Mouse (Mus musculus) megakaryocyte, adult 5-6 weeks (primary cell): ENCODE results near the gene Prn. TPM values are rescaled to one million over a fixed set of nuclear protein-coding genes. Genes with fewer than 3 reads are reported as not detected.

Experiments
- ATAC-seq: 2 replicates; pipeline ENCODE4 v1.8.0; 2016; ENCODE audit warnings: mild to moderate bottlenecking, inconsistent platforms; ENCODE audit not compliant: poor library complexity, severe bottlenecking
- total RNA-seq, 2 experiments: library from RNA; stranded (forward) in 1 of 2; stranded (reverse) in 1 of 2; fragments of 153-499, 151-499 nt in 1 of 2; fragments of 221-1000, 200-1000 nt in 1 of 2; gene quantifications; 2 replicates each; pipeline versions ENCODE4 v1.2.3 to v1.2.4; 2015 to 2017

Prn gene
- not detected in 2 replicates for total RNA-seq (2015)
- total RNA-seq (2017) = not detected in 2 replicates

DNA sequence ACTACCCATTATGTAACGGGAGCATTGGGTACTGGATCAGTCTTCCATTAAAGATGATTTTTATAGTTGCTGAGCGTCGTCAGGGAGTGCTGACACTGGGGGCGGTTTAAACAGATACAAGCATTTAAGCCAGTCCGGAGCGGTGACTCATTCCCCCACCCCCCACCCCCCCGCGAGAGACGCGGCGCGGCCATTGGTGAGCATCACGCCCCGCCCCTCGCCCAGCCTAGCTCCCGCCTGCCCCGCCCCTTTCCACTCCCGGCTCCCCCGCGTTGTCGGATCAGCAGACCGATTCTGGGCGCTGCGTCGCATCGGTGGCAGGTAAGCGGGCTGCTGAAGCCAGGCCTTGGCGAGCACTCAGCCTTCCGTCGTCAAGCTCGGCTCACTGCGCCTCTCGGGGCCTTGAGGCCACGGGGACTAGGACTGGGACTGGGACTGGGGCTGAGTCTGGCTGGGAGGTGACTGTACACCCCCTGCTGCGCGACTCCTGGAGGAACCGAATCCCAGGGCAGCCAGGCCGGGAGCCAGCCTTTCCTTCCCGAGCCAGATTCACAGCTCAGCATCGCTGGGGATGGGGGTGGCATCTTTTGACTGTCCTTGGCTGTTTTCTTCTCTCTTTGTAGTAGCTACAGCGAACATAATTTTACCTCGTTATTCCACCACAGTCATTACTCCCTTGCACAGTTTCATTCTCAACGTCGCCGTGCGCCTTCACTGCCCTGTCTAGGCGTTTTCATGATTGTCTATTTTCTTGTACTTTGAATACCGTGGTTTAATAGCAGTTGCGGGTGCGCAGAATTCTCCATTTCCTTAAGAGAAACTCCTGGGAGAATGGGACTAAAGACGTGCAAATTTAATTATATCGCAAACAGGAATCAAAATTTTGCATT lies at the start of gene Prn, which contains the start of gene Prnp:
Gene Prn, plus strand, starts transcription at position 275 of the 890 bp plus-strand sequence.
Gene Prnp, plus strand, starts transcription at position 246 of the 890 bp plus-strand sequence.
- peak; percentile 94 for ATAC-seq

DNA sequence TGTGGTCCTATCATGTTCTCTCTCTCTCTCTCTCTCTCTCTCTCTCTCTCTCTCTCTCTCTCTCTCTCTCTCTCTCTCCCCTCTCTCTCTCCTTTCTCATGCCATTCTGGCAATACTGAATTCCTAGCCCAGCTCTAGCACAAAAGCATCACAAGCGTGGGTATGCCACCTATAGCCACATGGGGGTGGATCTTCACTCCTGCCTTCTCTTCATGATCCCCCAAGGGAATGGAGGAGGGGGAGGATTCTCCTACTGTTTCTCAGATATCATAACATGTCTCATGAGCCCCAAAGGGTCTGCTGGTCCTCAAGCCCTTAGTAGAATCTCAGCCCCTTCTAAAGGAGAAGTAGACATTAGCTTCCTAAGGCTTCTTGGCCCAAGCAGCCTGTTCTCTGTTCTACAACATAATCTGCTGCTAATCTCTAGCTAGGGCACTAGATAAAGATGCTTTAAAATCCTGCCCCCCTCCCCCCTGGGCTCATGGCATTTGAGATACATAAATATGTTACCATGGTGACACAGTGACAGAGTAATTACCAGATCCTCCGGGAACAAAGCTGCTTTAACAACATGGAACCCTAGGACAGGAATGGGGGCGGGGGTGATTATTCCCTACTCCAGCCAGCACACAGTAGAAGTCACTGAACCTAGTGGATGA lies 47.0 kb upstream of the Prn start:
- ATAC-seq = no peak

DNA sequence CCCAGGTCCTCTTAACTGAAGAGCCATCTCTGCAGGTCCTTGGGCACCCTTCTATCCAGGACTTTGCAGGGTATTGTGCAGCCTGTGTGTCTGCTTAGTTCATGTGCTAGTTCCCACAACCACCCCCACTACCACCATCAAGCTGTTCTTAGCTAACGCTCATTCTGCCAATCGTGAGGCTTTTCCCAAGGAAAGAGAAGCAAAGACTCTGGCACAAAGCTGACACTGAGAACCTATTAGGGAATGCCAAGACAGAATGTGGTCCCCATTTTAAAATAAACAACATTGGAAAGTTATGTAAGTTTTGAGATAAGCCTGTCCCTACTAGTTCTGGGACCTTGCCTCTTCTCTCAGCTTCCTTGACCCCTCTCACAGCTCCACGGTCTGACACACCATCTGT lies 46.3 kb upstream of the Prn start:
- ATAC-seq = no peak

DNA sequence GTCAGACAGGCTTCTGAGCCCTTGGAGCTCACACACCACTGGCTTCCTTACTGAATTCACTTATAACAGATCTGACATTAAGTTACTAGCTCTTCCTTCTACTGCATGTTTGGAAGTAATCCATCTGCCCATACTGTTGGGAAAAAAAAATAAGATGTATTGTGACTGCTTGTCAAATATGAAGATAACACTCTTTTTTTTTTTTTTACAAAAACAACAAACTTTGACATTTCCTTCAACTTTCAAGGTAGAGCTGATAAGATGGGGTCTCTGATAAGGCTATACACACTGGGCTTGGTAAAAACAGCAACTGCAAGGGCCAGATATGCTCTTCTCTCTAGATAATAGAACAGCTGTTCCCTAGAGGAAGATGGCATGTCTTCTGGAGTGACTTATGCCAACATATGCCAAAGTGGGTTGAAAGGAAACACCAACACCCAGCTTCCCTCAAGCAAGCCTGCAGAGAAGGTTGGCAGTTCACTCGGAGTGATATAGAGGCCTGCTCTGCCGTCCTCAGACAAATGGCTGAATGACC lies 45.4 kb upstream of the Prn start:
- ATAC-seq = no peak

DNA sequence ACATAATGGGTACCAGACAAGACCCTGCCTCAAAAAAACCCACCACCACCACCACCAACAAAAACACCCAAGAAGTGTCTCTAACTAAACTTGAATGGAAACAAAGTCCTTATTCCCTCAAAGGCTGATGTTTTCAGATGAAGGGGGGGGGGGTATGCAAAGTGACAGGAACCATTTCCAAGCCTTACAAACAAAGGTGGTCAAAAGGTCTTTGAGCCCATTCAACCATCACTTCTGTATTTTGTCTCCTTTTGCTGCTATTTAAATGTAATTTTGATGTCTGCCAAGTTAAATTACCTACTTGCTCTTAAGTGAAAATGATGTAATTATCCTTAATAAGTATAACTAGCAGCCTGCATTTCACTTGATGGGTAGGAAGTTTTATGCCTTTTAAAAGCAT lies 43.1 kb upstream of the Prn start:
- no peak for ATAC-seq

DNA sequence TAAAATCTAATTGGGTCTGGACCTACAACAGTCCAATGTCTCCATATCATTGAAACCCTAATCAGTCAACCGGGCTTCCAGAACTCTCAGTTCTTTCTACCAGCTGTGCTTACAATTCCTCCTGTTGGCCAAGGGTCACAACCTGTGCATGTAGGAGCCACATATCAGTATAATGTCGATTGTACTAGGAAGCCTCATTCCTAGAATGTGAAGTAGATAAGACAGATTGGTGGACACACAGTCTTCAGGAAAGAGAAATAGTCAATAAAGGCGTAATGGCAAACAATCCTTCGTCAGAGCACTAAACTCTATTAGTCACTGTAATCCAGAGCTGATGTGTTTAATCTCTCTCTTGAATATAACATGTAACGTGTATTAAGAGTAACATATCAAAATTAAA lies 40.8 kb upstream of the Prn start:
- ATAC-seq = no peak

DNA sequence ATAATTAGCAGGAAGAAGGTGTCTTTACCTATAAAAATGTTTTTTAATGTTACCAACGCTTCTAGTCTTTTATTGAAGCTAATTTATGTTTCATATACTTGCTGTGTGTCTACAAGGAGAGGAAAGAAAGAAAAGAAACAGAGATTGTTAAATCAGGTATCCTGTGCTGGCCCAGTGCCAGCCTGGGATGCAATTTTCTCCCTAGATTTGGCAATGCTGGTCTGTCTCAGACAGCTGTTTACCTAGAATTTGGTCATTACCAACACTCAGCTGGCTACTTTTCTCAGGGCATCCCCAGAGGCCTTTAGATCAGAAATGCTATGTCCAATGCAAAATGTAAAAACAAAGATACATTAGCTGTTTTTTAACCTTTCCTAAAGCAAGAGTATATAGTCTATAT lies 36.4 kb upstream of the Prn start:
- ATAC-seq = no peak

DNA sequence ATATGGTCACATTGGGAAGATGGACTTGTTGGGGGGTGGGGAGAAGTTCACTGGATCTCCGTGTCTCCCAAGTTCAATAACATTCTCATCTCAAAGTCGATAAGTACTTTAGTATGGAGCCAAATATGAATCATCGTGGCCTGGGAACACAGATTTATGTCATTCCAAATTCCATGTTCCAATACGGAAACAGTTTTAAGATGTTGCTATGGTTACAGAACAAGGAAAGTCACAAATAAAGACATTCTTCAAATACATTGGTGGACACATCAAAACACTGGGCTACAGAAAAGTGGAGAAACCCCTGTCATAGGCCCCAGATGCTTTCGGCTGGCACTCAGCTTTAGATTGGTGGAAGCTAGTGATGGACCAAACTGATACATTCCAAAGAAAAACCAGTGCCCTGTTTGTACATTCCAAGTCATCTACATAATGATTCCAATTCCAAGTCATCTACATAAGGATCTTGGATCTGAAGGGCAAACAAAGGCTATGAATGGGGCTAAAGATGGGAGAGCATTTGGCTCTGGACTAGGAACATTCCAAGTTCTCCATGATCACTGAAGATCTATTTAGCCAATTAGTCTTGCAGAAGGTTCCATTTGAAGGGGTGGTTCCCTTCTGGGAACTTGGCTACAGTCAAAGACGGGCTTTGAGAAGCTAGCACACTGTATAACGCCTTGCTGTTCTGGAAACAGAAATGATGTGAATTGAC lies 33.0 kb upstream of the Prn start:
- no peak for ATAC-seq

DNA sequence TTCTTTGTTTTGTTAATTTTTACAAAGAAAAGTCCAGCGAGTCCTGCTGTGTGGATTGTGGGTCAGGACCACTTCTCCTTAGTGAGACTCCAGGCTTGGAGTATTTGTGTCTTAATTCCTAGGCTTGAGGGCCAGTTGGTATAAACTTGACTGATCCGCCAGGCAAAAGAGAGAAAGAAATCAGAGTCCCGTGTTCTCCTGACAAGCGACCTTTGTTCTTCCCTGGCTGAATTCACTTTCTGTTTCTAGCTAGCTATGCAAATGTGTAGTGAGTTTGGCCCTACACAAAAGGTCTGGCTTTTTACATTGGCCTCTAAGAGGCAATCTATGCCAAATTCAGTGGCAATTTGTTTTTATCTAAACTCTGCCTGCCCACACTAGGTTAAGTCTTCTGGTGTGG lies 28.0 kb upstream of the Prn start:
- ATAC-seq = no peak

DNA sequence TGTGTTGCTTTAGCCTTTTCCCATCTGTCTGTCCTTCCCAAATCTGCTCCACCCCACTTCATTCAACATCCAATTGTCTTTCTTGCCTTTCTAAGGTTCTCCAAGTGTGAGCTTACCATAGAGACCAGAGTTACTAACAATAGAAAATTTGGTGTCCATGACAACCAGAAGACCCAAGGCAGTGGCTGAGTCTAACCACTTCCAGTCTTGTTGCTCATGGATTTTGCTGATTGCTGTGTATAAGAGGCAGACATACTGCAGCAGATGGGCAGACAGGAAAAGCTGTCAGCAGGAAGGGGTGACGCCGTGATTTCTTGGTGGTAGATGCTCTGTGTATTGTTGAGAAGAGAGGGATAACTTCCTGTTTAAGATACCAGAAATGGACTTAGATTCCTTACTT lies 26.6 kb upstream of the Prn start:
- no peak for ATAC-seq

DNA sequence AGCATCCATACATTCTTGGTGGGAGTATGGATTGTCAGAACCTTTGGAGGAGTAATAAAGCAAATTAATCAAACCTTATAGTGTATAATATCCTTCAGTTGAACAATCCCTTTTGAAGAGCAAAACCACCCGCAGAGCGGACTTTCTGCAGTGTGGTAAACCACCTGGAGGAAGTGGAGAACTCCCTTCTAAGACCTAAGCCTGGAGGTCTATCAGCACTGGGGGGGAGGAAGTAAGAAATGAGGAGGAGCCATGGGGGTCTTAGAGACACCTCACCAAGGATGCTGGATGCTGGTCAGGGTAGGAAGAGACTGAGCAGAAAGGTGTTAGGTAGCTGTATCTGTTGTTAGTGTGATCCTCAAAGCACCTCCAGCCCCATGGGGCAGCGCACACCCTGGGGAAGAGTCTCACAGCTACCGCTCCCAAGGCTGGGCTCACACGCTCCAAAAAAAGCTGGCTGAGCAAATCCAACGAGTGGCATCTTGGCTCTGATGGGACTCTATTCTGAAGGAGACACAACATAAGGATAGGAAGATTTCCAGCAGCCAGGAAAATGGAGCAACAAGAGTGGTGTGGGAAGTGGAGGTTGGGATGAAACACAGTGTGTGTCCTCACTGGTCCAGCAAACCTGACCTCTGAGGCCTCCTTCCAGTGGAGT lies 23.1 kb upstream of the Prn start:
- ATAC-seq = peak; percentile 55; the same call in 1 of the 2 replicates

DNA sequence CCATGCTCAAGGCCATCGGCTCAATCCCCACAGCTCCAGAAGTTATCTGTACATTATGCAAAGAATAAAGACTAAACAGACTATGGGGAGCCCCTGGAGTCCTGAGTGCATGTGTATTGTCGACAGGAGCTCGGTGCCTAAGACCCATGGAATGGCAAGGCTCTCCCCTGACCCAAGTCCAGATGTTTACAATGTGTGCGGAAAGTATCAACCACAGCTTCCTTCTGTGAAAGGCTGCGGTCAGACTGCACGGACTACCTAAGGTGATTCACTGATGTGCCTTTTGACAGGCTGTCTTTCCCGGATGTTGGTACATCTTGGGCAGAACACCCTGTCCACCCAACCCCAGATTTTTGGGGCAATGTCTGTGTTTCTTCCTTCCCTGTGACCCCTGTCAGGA lies 21.5 kb upstream of the Prn start:
- peak; percentile 77 for ATAC-seq

DNA sequence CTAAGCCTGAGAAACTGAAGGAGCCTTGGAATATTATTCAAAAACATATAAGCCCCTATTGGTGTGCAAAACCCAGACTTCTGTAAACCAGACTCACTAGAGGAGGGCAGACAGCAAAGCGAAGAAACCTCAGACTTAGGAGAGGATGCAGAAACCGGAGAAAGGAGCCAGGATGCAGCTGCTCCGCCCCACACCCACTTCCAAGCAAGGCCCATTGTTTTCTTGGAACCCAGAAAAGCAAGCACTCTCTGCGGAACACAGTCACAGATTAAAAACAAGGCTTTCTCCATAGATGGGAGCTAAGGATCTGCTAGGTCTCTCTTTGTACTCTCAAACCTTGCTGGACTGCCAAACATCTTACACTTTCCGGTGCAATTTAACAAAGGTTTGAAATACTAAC lies 17.2 kb upstream of the Prn start:
- no peak for ATAC-seq

DNA sequence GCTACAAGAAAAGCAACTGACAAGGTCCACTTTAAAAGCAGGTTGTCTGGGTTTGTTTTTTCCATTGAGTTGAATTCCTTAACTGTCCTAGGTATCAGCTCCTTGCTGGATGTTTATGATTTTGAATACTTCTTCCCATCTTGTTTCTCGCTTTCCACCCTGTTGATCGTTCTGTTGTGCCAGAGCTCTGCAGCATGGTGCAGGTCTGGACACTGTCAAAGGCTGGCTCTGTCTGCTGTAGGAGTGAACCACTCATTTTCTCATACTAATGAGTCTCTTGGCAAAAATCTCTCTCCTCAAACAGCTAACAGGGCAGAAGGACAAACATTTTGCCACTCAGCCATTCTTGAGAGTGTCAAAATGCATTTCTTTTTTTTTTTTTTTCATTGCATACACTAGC lies 14.7 kb upstream of the Prn start:
- ATAC-seq = no peak

DNA sequence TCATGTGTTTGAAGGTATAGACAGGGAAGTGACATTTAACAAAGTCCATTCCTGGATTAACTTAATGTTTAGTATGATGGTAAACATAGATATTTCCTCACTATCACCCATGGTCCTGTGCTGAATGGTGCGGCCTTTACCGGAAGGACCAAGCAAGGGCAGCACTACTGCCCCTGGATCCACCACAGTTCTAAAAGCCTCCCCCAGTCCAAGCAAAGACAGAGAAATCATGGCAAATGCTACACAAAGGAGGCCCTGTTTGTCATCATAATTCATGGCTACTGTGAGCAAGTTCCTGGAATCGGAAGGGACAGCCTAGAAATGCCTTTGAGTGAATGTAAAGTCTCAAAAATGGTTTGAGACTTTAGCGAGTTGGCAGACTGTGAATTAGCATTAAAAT lies 13.7 kb upstream of the Prn start:
- no peak for ATAC-seq

DNA sequence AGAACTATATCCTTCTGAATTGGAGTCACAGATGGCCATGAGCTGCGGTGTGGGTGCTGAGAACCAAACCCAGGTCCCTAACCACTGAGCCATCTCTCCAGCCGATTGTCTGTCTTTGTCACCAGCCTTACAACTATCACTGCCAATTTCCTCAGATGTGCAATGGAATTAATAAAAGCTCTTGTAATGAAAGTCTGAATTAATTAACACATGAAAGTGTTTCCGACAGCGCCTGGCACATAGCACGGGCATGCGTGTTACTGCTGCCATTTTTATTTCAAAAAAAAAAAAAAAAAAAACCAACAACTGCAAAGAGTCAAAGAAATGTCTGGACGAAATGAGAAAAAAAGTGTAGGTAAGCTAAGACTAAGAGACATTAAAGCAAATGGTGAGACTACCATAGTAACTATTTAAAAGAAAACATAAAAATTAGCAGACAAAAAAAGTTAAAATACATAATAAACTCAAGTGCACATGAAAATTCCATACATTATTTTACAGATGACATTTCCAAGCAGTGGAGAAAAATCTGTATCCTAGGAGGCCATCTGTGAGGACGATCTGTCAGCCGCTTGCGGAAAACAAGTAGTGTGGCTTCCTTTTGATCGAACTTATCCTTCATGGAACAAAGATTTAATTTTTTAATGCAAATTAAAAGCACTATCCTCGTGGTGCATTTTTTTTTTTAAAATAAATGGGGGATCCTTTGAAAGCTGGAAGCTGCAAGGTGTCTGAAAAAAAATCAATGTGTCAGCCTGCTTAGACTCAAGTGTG lies 12.2 kb upstream of the Prn start:
- ATAC-seq = no peak

DNA sequence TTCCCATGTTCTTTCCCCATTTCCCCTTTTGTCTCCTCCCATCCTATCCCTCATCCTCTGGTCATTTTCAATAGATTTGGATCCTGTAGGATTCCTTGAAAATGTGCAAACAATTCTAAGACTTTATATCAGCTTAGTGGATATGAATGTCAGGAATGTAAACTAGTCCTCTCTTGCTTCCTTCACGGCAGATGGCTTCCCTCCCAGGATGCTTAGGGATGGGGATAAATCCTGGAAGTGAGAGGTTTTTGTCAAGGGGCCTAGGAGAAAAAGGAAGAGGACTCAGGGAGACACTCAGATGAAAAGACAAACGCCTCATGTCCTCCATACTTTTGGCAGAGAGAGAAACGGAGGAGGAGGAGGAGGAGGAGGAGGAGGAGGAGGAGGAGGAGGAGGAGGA lies 7.3 kb upstream of the Prn start:
- no peak for ATAC-seq

DNA sequence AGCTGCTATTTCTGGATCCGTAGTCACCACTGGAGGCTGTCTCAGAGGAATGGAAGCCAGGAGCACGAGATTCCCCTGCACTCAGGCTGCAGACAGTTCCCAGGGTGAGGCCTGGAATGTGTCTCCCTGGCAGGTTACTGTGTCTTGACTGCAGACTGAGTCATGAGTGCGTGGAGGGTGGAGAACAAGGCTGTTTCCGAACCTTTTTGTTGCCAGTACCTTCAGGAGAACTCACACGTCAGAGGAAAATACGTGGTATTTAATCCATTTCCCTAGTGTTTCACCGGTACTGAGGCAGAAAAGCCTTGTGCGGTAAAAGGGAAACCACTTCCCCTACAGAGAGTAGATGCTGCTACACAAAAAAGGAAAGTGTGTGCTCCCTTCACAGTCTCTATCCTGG lies 6.9 kb upstream of the Prn start:
- ATAC-seq = peak; percentile 30; the same call in 1 of the 2 replicates

DNA sequence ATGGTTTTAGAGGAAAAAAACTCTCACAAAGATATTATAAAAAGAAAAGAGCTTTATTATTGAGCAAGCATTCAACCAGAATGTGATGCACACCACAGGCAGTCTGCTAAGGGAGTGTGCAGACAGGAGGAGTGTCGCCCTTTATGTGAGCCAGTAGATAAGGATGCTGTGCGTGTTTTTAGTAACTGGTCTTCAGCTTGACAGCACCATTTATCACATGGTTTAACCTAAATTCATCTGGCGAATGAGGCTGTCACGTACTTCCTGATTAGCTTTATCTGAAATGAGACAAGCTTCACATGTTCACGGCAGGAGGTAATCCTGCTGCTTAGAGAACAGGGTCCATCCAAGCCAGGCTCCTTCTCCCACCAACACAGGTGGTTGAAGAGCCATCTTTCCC lies 4.7 kb upstream of the Prn start:
- no peak for ATAC-seq

DNA sequence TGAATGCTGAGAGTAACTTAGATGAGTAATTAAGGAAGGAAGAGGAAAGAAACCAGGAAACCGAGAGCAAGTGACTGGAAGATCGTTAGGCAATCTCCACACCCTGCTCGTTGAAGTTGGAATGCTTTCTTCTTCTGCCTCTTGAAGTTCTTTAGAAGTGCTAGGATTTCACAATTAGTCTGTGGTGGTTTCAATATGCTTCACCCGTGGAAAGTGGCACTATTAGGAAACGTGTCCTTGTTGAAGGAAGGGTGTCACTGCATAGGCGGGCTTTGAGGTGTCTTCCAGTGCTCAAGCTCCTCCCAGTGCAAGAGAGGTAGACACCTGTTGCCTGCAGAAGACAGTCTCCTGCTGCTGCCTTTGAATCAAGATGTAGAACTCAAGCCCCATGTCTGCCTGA lies 4.0 kb upstream of the Prn start:
- peak; percentile 38 for ATAC-seq
